Mouse (Mus musculus): ENCODE measurements around the gene Fam83e. TPM values are rescaled to one million over a fixed set of nuclear protein-coding genes. Genes with fewer than 3 reads are reported as not detected.

Gene Fam83e
- polyA plus RNA-seq, 1 experiment from 2014 or later: 1.1 TPM

DNA sequence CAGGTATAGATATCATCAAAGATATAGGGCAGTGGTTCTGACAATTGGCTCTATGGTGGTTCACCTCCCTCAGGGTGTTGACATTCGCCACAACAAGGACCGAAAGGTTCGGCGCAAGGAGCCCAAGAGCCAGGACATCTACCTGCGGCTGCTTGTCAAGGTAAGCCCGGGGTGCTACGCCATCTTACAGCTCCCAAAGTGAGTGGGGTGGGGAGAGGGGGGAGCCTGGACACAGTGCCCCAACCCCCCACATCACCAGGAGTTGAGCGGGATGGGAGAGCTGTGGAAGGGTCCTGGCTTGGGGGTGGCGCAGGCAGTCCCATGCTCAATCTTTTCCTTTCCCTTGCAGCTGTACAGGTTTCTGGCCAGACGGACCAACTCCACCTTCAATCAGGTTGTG, 1.8 kb upstream of the Fam83e start:
- no peaks in the 10 kb centered on the region for H3K9me3 ChIP-seq (ENCODE audit: low read depth, low read length)
- no peak overlapping the region for H3K27ac ChIP-seq (ENCODE audit: low read depth)
- TF ChIP-seq CTCF (IDR thresholded peaks at IDR 0.05; ENCODE audit: low read depth): no peak
- H3K9ac ChIP-seq: peak overlapping the region; percentile 99
- WGBS: 78% methylated on average over 10 of the region's 10 CpGs
- DNase-seq (no peak), ATAC-seq (ENCODE audit: insufficient read depth) (no peak)
- peak overlapping the region; percentile 99 for H3K4me2 ChIP-seq
- peak overlapping the region; percentile 98 for H3K4me3 ChIP-seq (ENCODE audit: low read depth, low read length)
- H3K4me1 ChIP-seq (ENCODE audit: insufficient read depth): peaks cover 13% of the 10 kb centered on the region; the same call in 1 of the 2 replicates
- no peaks in the 10 kb centered on the region for H3K27me3 ChIP-seq (ENCODE audit: insufficient read depth, low read length)
- peaks cover 56% of the 10 kb centered on the region for H3K36me3 ChIP-seq (ENCODE audit: insufficient read depth)

DNA sequence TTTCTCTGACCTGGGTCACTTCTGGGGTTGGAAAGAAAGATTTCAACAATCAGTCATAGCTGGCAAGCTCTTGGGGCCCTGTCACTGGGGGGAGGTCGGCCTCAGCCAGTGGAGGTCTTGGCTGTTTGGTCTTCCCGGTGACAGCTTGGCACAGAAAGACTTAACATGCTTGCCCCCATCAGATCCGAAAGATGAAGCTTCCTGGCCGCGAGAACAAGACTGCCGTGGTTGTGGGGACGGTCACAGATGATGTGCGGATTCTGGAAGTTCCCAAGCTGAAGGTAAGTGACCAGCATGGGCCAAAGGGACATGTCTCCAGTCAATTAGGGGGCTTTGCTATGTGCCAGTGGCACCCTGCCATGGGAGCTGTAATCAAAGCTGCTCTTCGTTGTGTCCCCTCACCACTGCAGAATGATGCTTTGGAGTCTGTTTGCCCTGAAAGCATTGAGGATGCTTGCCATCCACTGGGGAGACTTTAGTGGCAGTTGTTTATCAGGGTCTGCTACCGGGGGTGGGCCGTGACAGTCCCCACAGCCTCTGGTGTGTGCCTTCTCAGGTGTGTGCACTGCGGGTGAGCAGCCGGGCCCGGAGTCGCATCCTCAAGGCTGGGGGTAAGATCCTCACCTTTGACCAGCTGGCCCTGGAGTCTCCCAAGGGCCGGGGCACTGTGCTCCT, 1.1 kb upstream of the Fam83e start:
- no peak for TF ChIP-seq CTCF (IDR thresholded peaks at IDR 0.05; ENCODE audit: low read depth)
- H3K9ac ChIP-seq: peak overlapping the region; percentile 99
- H3K4me3 ChIP-seq (ENCODE audit: low read depth, low read length): peak overlapping the region; percentile 98
- ATAC-seq (ENCODE audit: insufficient read depth): no peak
- H3K36me3 ChIP-seq (ENCODE audit: insufficient read depth): peaks cover 63% of the 10 kb centered on the region
- H3K27me3 ChIP-seq (ENCODE audit: insufficient read depth, low read length): no peaks in the 10 kb centered on the region
- H3K27ac ChIP-seq (ENCODE audit: low read depth): no peak overlapping the region
- no peaks in the 10 kb centered on the region for H3K9me3 ChIP-seq (ENCODE audit: low read depth, low read length)
- no peak for DNase-seq
- peak overlapping the region; percentile 99 for H3K4me2 ChIP-seq
- peaks cover 13% of the 10 kb centered on the region; the same call in 1 of the 2 replicates for H3K4me1 ChIP-seq (ENCODE audit: insufficient read depth)
- 85% methylated on average over 15 of the region's 16 CpGs for WGBS

DNA sequence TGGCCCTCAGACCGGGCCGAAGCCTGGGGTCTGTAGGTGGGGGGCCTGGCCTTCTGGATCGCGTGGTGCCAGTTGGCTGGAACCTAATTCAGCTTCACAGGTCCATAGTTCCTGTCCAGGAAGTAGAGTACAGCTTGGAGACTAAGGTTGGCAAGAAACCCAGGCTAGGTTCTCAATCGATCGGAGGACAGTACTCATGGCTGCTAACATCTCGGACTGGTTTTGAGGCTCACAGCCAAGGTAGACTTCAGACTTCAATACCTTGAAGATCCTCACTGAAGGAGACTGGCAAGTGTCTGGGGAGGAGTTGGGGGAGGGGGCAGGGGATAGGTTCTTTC, 191 bp downstream of the Fam83e start:
- Histone ChIP-seq H3K36me3 (ENCODE audit: insufficient read depth) (peaks cover 75% of the 10 kb centered on the region), H3K27me3 (ENCODE audit: insufficient read depth, low read length) (no peaks in the 10 kb centered on the region), H3K9me3 (ENCODE audit: low read depth, low read length) (no peaks in the 10 kb centered on the region), H3K27ac (ENCODE audit: low read depth) (0 out of 2 replicates have a peak overlapping the region, but pooled peaks have one; percentile 36), H3K4me1 (ENCODE audit: insufficient read depth) (peaks cover 10% of the 10 kb centered on the region; the same call in 1 of the 2 replicates), H3K4me3 (ENCODE audit: low read depth, low read length) (no peak overlapping the region), H3K4me2 (no peak overlapping the region), H3K9ac (0 out of 2 replicates have a peak overlapping the region, but pooled peaks have one; percentile 3)
- TF ChIP-seq CTCF (IDR thresholded peaks at IDR 0.05; ENCODE audit: low read depth): no peak
- WGBS: 72% methylated on average over 7 of the region's 7 CpGs
- DNase-seq (no peak), ATAC-seq (ENCODE audit: insufficient read depth) (no peak)

DNA sequence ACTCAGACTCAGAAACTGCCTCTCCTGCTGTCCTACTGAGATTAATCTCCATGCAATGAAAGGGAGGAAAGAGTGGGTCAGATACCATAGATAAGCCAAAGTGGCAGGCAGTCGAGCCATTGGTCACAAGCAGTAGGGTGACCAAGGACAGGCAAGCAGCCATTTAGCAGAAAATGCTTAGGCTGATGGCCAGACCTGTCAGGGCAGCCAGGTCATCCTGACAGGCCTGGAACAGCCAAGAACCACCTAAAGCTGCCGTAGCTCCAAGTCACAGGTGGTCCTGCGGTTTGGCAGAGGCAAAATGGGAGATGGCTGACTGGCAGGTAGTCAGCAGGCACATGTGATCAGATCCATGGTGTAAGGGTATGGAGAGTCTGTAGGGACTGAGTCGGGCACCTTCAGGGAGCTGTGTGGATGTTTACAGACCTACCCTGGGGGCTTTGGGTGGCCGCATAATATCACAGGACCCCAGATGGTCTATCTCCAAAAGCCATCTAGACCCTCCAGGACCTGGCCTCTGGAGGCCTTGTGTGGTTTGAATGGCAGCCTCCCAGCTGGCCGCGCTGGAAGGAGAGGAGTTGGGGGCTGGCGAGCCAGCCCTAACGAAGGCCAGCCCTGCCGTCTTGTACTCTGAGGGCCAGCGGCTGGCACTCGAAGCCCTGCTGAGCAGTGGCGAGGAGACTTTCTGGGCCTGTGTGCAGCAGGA, 783 bp downstream of the Fam83e start:
- no peak overlapping the region for H3K4me3 ChIP-seq (ENCODE audit: low read depth, low read length)
- H3K36me3 ChIP-seq (ENCODE audit: insufficient read depth): peaks cover 81% of the 10 kb centered on the region
- 58% methylated on average over 13 of the region's 13 CpGs for WGBS
- no peaks in the 10 kb centered on the region for H3K27me3 ChIP-seq (ENCODE audit: insufficient read depth, low read length)
- ATAC-seq (ENCODE audit: insufficient read depth) (no peak), DNase-seq (no peak)
- H3K27ac ChIP-seq (ENCODE audit: low read depth): 0 out of 2 replicates have a peak overlapping the region, but pooled peaks have one; percentile 36
- H3K9me3 ChIP-seq (ENCODE audit: low read depth, low read length): no peaks in the 10 kb centered on the region
- no peak overlapping the region for H3K9ac ChIP-seq
- no peak for TF ChIP-seq CTCF (IDR thresholded peaks at IDR 0.05; ENCODE audit: low read depth)
- H3K4me1 ChIP-seq (ENCODE audit: insufficient read depth): peaks cover 5% of the 10 kb centered on the region; the same call in 1 of the 2 replicates
- no peak overlapping the region for H3K4me2 ChIP-seq

DNA sequence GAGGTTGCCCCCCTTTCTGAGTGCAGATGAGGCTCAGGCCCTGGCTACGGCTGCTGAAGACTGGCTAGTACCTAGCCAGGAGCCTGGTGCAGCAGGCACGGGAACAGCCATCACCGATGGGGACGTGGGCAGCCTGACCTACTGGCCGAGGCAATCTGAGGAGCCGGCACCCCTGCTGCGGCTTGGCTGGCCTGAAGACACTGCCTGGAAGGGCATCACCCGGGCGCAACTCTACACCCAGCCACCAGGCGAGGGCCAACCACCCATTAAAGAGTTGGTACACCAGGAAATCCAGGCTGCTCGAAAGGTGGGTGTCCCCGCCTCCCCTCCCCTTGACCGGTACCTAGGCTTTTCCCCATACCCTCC, 1.3 kb downstream of the Fam83e start:
- peaks cover 86% of the 10 kb centered on the region for H3K36me3 ChIP-seq (ENCODE audit: insufficient read depth)
- H3K9ac ChIP-seq: no peak overlapping the region

DNA sequence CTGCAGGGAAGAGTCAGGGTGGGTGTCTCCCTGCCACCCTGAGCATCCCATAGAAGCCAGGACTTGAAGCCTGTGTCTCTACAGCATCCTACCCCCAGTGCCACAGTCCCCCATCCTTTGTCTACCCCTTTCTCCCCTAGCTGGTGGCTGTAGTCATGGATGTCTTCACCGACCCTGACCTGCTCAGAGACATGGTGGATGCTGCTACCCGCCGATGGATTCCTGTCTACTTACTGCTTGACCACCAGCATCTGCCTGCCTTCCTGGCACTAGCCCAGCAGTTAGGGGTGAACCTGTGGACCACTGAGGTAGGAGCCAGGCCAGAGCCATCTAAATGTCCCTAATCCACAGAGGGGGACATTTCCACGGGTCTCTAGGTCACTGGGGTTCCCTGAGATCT, 2.3 kb downstream of the Fam83e start:
- Histone ChIP-seq H3K27ac (ENCODE audit: low read depth) (no peak overlapping the region), H3K9me3 (ENCODE audit: low read depth, low read length) (no peaks in the 10 kb centered on the region), H3K4me2 (no peak overlapping the region), H3K9ac (no peak overlapping the region), H3K36me3 (ENCODE audit: insufficient read depth) (peaks cover 90% of the 10 kb centered on the region), H3K4me3 (ENCODE audit: low read depth, low read length) (no peak overlapping the region), H3K27me3 (ENCODE audit: insufficient read depth, low read length) (no peaks in the 10 kb centered on the region), H3K4me1 (ENCODE audit: insufficient read depth) (0 out of 2 replicates have a peak, but pooled peaks cover 5% of the 10 kb centered on the region)
- no peak for ATAC-seq (ENCODE audit: insufficient read depth)
- TF ChIP-seq CTCF (IDR thresholded peaks at IDR 0.05; ENCODE audit: low read depth): no peak
- DNase-seq: no peak
- 85% methylated on average over 4 of the region's 4 CpGs for WGBS

More for the DNA sequence above, 1.3 kb downstream of the Fam83e start:
- Histone ChIP-seq H3K4me3 (ENCODE audit: low read depth, low read length) (no peak overlapping the region), H3K27me3 (ENCODE audit: insufficient read depth, low read length) (no peaks in the 10 kb centered on the region), H3K27ac (ENCODE audit: low read depth) (no peak overlapping the region), H3K4me1 (ENCODE audit: insufficient read depth) (0 out of 2 replicates have a peak, but pooled peaks cover 5% of the 10 kb centered on the region), H3K4me2 (no peak overlapping the region), H3K9me3 (ENCODE audit: low read depth, low read length) (no peaks in the 10 kb centered on the region)
- WGBS: 67% methylated on average over 13 of the region's 13 CpGs
- TF ChIP-seq CTCF (IDR thresholded peaks at IDR 0.05; ENCODE audit: low read depth): no peak
- ATAC-seq (ENCODE audit: insufficient read depth): no peak
- no peak for DNase-seq

DNA sequence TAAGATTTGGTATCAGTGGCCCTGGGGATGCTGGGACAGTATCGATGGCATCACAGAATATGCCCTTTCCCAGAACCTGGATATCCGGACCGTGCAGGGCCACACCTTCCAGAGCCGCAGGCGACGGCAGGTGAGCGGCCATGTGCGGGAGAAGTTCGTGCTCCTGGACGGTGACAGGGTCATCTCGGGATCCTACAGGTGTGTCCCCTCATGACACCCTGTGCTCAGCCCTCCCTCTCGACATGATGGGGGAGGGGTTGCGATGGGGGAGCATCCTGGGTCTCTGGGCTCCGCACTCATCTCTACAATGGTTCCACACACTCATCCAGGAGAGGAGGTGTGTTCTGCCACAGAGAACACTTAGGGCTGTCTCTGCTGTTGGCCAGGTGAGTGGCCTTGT, 2.8 kb downstream of the Fam83e start:
- Histone ChIP-seq H3K4me1 (ENCODE audit: insufficient read depth) (0 out of 2 replicates have a peak, but pooled peaks cover 5% of the 10 kb centered on the region), H3K4me2 (no peak overlapping the region), H3K36me3 (ENCODE audit: insufficient read depth) (peaks cover 93% of the 10 kb centered on the region), H3K27me3 (ENCODE audit: insufficient read depth, low read length) (no peaks in the 10 kb centered on the region), H3K27ac (ENCODE audit: low read depth) (no peak overlapping the region), H3K9me3 (ENCODE audit: low read depth, low read length) (no peaks in the 10 kb centered on the region), H3K4me3 (ENCODE audit: low read depth, low read length) (no peak overlapping the region), H3K9ac (no peak overlapping the region)
- TF ChIP-seq CTCF (IDR thresholded peaks at IDR 0.05; ENCODE audit: low read depth): no peak
- WGBS: 91% methylated on average over 14 of the region's 14 CpGs
- ATAC-seq (ENCODE audit: insufficient read depth): no peak
- no peak for DNase-seq

All from lung, embryonic 14.5 days (tissue).